Mouse (Mus musculus) lung, embryonic 14.5 days (tissue): ENCODE measurements at regions not wholly inside any gene's neighbourhood (a gene's known extent, or its start where the extent isn't known, plus 50 kb on each side); places are given as distances from the start of the nearest gene placed in this dataset.

Experiments
- ATAC-seq: fragments of 200-750 bp; cut with Nextera tagmentation; 2 replicates; pipeline ENCODE4 v1.8.0; 2017; ENCODE audit warnings: mild to moderate bottlenecking, moderate TSS enrichment, moderate library complexity; ENCODE audit not compliant: insufficient read depth
- DNase-seq: peaks from one replicate; pipeline ENCODE4 v3.0.0-alpha.2; 2015
- H3K27ac ChIP-seq: fragments of 300-500 bp; sonication (generic); 2 replicates; pipeline ENCODE4 v1.5.1; 2014; ENCODE audit warnings: low read depth, mild to moderate bottlenecking, moderate library complexity
- H3K27me3 ChIP-seq: fragments of 300-500 bp; sonication (generic); 2 replicates; pipeline ENCODE4 v1.6.1; 2014; ENCODE audit warnings: low read length, control low read depth; ENCODE audit not compliant: insufficient read depth
- H3K36me3 ChIP-seq: fragments of 300-500 bp; sonication (generic); 2 replicates; pipeline ENCODE4 v1.6.1; 2014; ENCODE audit warnings: control low read depth; ENCODE audit not compliant: insufficient read depth
- H3K4me1 ChIP-seq: fragments of 300-500 bp; sonication (generic); 2 replicates; pipeline ENCODE4 v1.6.1; 2014; ENCODE audit warnings: antibody characterized with exemption, control low read depth; ENCODE audit not compliant: insufficient read depth
- H3K4me2 ChIP-seq: fragments of 300-500 bp; sonication (generic); 2 replicates; pipeline ENCODE4 v1.6.1; 2014; ENCODE audit warnings: mild to moderate bottlenecking
- H3K4me3 ChIP-seq: fragments of 300-500 bp; sonication (generic); 2 replicates; pipeline ENCODE4 v1.5.1; 2014; ENCODE audit warnings: low read depth, low read length
- H3K9ac ChIP-seq: fragments of 300-500 bp; sonication (generic); 2 replicates; pipeline ENCODE4 v1.6.1; 2014
- H3K9me3 ChIP-seq: fragments of 300-500 bp; sonication (generic); 2 replicates; pipeline ENCODE4 v1.6.1; 2016; ENCODE audit warnings: low read depth, low read length, control low read depth
- CTCF ChIP-seq: IDR thresholded peaks from 2 replicates; pipeline ENCODE4 v1.5.1; 2016; ENCODE audit warnings: antibody characterized with exemption, low read depth
- WGBS: fragments of 180-500 bp; shearing (Covaris S2); extraction: QIAGEN DNeasy Blood & Tissue Kit; methylation state at CpG from one replicate; pipeline ENCODE4 v1.1.7; 2014; 5-methylcytosine and 5-hydroxymethylcytosine counted together

GRCm38 (mm10) chr10:65716914-65717610, 1378.9 kb upstream of the Jmjd1c start:
- 86% methylated on average over 6 of the region's 6 CpGs for WGBS
- no peak for TF ChIP-seq CTCF
- H3K27ac ChIP-seq, result no peak overlapping the region

GRCm38 (mm10) chr10:65722496-65722895, 1373.4 kb upstream of the Jmjd1c start:
- no peaks in the 10 kb centered on the region for H3K4me1 ChIP-seq
- H3K36me3 ChIP-seq, result no peaks in the 10 kb centered on the region
- H3K4me2 ChIP-seq, result no peak overlapping the region
- no peak for TF ChIP-seq CTCF
- H3K9ac ChIP-seq, result no peak overlapping the region
- H3K27ac ChIP-seq, result no peak overlapping the region
- WGBS, result 55% methylated on average over 2 of the region's 2 CpGs
- no peak for DNase-seq
- no peak for ATAC-seq
- no peaks in the 10 kb centered on the region for H3K9me3 ChIP-seq
- no peaks in the 10 kb centered on the region for H3K27me3 ChIP-seq
- H3K4me3 ChIP-seq, result no peak overlapping the region

More at GRCm38 (mm10) chr10:65716914-65717610, 1378.9 kb upstream of the Jmjd1c start:
- H3K4me2 ChIP-seq, result no peak overlapping the region
- DNase-seq, result no peak
- ATAC-seq, result no peak
- H3K9me3 ChIP-seq, result no peaks in the 10 kb centered on the region
- no peaks in the 10 kb centered on the region for H3K36me3 ChIP-seq
- no peaks in the 10 kb centered on the region for H3K27me3 ChIP-seq
- H3K4me1 ChIP-seq, result no peaks in the 10 kb centered on the region
- no peak overlapping the region for H3K9ac ChIP-seq
- no peak overlapping the region for H3K4me3 ChIP-seq

- no peak overlapping the region for H3K4me3 ChIP-seq
- no peaks in the 10 kb centered on the region for H3K9me3 ChIP-seq
- WGBS, result 33% methylated on average over 4 of the region's 4 CpGs
- no peak overlapping the region for H3K4me2 ChIP-seq
- no peak overlapping the region for H3K27ac ChIP-seq
- no peak overlapping the region for H3K9ac ChIP-seq
- ATAC-seq, result no peak
- peak; percentile 55 for DNase-seq
- no peaks in the 10 kb centered on the region for H3K4me1 ChIP-seq
- TF ChIP-seq CTCF, result peak; percentile 28; the same call in 1 of the 2 replicates
- H3K27me3 ChIP-seq, result no peaks in the 10 kb centered on the region
- H3K36me3 ChIP-seq, result no peaks in the 10 kb centered on the region
These were observed 1326.5 kb upstream of the Jmjd1c start for GRCm38 (mm10) chr10:65769451-65769850.

GRCm38 (mm10) chr10:65771936-65772335, 1324.0 kb upstream of the Jmjd1c start:
- Histone ChIP-seq H3K36me3 (no peaks in the 10 kb centered on the region), H3K27ac (no peak overlapping the region), H3K4me1 (no peaks in the 10 kb centered on the region), H3K9ac (no peak overlapping the region), H3K9me3 (no peaks in the 10 kb centered on the region), H3K27me3 (no peaks in the 10 kb centered on the region), H3K4me3 (no peak overlapping the region), H3K4me2 (no peak overlapping the region)
- 86% methylated on average over 5 of the region's 5 CpGs for WGBS
- DNase-seq (no peak), ATAC-seq (no peak)
- no peak for TF ChIP-seq CTCF

GRCm38 (mm10) chr10:65784994-65785393, 1310.9 kb upstream of the Jmjd1c start:
- WGBS, result 87% methylated on average over 8 of the region's 8 CpGs
- DNase-seq, result no peak
- H3K4me2 ChIP-seq, result no peak overlapping the region
- H3K9me3 ChIP-seq, result no peaks in the 10 kb centered on the region
- no peak for TF ChIP-seq CTCF
- no peak for ATAC-seq
- no peak overlapping the region for H3K9ac ChIP-seq
- no peak overlapping the region for H3K27ac ChIP-seq
- no peaks in the 10 kb centered on the region for H3K4me1 ChIP-seq
- no peak overlapping the region for H3K4me3 ChIP-seq
- no peaks in the 10 kb centered on the region for H3K36me3 ChIP-seq
- no peaks in the 10 kb centered on the region for H3K27me3 ChIP-seq
